Mouse (Mus musculus): Measurements from ENCODE around the gene Nav2.

GRCm38 (mm10) chr7:49575226-49575625, 666.7 kb downstream of the Nav2 start:
- TF ChIP-seq CTCF (conservative IDR thresholded peaks at IDR 0.05 in 1 of 2, IDR thresholded peaks at IDR 0.05 in 1 of 2; ENCODE audit: low read depth in 2 of 2, low read length in 2 of 2) (no peak), ZKSCAN1 (IDR thresholded peaks at IDR 0.05; ENCODE audit: borderline replicate concordance, low read depth, low read length) (no peak)
